9 mouse cellular contexts compared by ENCODE assay signal in genomic region chr17:53578776-53579175, GRCm38 (mm10). TPM values are rescaled to one million over a fixed set of nuclear protein-coding genes. Genes with fewer than 3 reads are reported as not detected.
DNase-seq lines count a peak whose midpoint lies in the region; ATAC-seq and TF ChIP-seq lines count a peak whose summit lies in the region.
"Had no signal": no experiment of that assay in that cellular context is flagged by ENCODE, and none has a peak within 500 bp of the region (broad histone marks: within the 10 kb centered on the region; RNA-seq: fewer than 3 reads in every experiment).

No protein-coding gene starts in this region.

- intact Hi-C loops in heart, adult 2 months (cut with DNase I), result no loop called here

- no peak overlapping the region for H3K4me3 ChIP-seq in heart, adult 2 months
- H3K4me3 ChIP-seq in liver, embryonic 13.5 days (replicated peaks), result no peak overlapping the region
- no peak overlapping the region for H3K4me3 ChIP-seq in hindbrain, embryonic 12.5 days
- H3K4me3 ChIP-seq: erythroblast, embryonic 14.5 days had no signal

- H3K4me1 ChIP-seq in heart, adult 2 months (ENCODE audit: control insufficient read depth, insufficient read depth, low read length), result peaks cover 27% of the 10 kb centered on the region
- H3K4me1 ChIP-seq in liver, embryonic 13.5 days (replicated peaks), result peaks cover 70% of the 10 kb centered on the region
- H3K4me1 ChIP-seq in hindbrain, embryonic 12.5 days, result peaks cover 5% of the 10 kb centered on the region; the same call in 1 of the 2 replicates

- no peaks in the 10 kb centered on the region for H3K27me3 ChIP-seq in heart, adult 2 months (ENCODE audit: control insufficient read depth, insufficient read depth, low read length)
- H3K27me3 ChIP-seq in liver, embryonic 13.5 days, result no peaks in the 10 kb centered on the region
- no peaks in the 10 kb centered on the region for H3K27me3 ChIP-seq in hindbrain, embryonic 12.5 days

- DNase-seq in heart, adult 2 months, result peak; percentile 45 to 50
- DNase-seq in heart, adult 8-10 months (ENCODE audit: low spot score), result no peak
- DNase-seq in B cell, adult 2 months, result peak; percentile 45 to 50
- DNase-seq in cerebellum, postnatal 10 days, result peak; percentile 92 to 93
- no peak for DNase-seq in liver, embryonic 13.5 days
- DNase-seq in c-Kit-positive CD71-positive TER-119-positive erythroid progenitor cells, embryonic 14.5 days (ENCODE audit: low spot score), result no peak

- no peak for TF ChIP-seq CTCF in heart, adult 2 months (IDR thresholded peaks at IDR 0.05)

- peaks cover 39% of the 10 kb centered on the region for H3K36me3 ChIP-seq in heart, adult 2 months (ENCODE audit: control insufficient read depth, insufficient read depth, low read length)
- H3K36me3 ChIP-seq in liver, embryonic 13.5 days, result peaks cover 1% of the 10 kb centered on the region; the same call in 1 of the 2 replicates
- H3K36me3 ChIP-seq in hindbrain, embryonic 12.5 days, result no peaks in the 10 kb centered on the region

- peak; percentile 49 for ATAC-seq in liver, embryonic 13.5 days (ENCODE audit: low read depth)
- ATAC-seq in activated CD4-positive, CD25-positive, alpha-beta regulatory T cell, adult 4 months, result no peak
- ATAC-seq in hindbrain, embryonic 12.5 days (ENCODE audit: low FRiP score), result no peak

- no peaks in the 10 kb centered on the region for H3K9me3 ChIP-seq in liver, embryonic 13.5 days (replicated peaks)
- no peaks in the 10 kb centered on the region for H3K9me3 ChIP-seq in hindbrain, embryonic 12.5 days (replicated peaks)

- no peak for TF ChIP-seq EP300 in heart, adult 2 months (IDR thresholded peaks at IDR 0.05; ENCODE audit: insufficient read depth, low read depth, low read length)

- 57% methylated on average over 9 of the region's 9 CpGs for WGBS in heart, adult 2 months
- 29% methylated on average over 9 of the region's 9 CpGs for WGBS in liver, embryonic 13.5 days (ENCODE audit: insufficient replicate concordance)
- 55% methylated on average over 9 of the region's 9 CpGs for WGBS in hindbrain, embryonic 12.5 days

- peaks cover 11% of the 10 kb centered on the region for H3K79me2 ChIP-seq in heart, adult 2 months (replicated peaks; ENCODE audit: control insufficient read depth, insufficient read depth, low read length)

- no peak for TF ChIP-seq POLR2A in heart, adult 2 months (IDR thresholded peaks at IDR 0.05; ENCODE audit: insufficient read depth, low read depth, low read length)

- H3K9ac ChIP-seq in heart, adult 2 months (ENCODE audit: low read depth, low read length), result no peak overlapping the region; the same call in 1 of the 2 replicates
- H3K9ac ChIP-seq in liver, embryonic 13.5 days, result peak overlapping the region; percentile 11
- no peak overlapping the region for H3K9ac ChIP-seq in hindbrain, embryonic 12.5 days

- peak overlapping the region; percentile 30 for H3K4me2 ChIP-seq in liver, embryonic 13.5 days
- no peak overlapping the region for H3K4me2 ChIP-seq in hindbrain, embryonic 12.5 days (replicated peaks)

- peak overlapping the region; percentile 57 for H3K27ac ChIP-seq in heart, adult 2 months
- H3K27ac ChIP-seq in liver, embryonic 13.5 days, result peak overlapping the region; percentile 51
- H3K27ac ChIP-seq in hindbrain, embryonic 12.5 days, result no peak overlapping the region

RNA-seq across cellular contexts. Expression of gene Kat2b, which starts 12.1 kb away (rescaled TPM):
- total RNA-seq in heart, adult 2 months (2021), result 10 to 100 TPM; 78.7 to 82.9 TPM
- polyA plus RNA-seq in heart, adult 2 months (2012; rRNA removed), result 20.0 and 51.0 TPM in 2 replicates
- total RNA-seq in heart, adult 8-10 months (2022), result 100 to 1,000 TPM in 1 of 4 experiments, 10 to 100 TPM in 3; 78.8 to 106 (median 88.9) TPM
- 4.6 and 5.1 TPM in 2 replicates for polyA plus RNA-seq in liver, embryonic 13.5 days (2015; fragmentation: Nextera tagmentation; extraction: Ambion mirVana)
- polyA plus RNA-seq in activated CD4-positive, CD25-positive, alpha-beta regulatory T cell, adult 4 months (2017; shearing (Covaris generic)), result 10 to 100 TPM; 12.1 to 22.0 TPM
- 5.3 and 5.8 TPM in 2 replicates for polyA plus RNA-seq in hindbrain, embryonic 12.5 days (2016; fragmentation: Nextera tagmentation; extraction: Ambion mirVana)

RNA-seq across cellular contexts. Expression of gene Pp2d1, which starts 39.5 kb away (rescaled TPM):
- not detected for total RNA-seq in heart, adult 2 months (2021)
- not detected in 2 replicates for polyA plus RNA-seq in heart, adult 2 months (2012; rRNA removed)
- total RNA-seq in heart, adult 8-10 months (2022), result not detected
- 0.08 and 0.09 TPM in 2 replicates for polyA plus RNA-seq in liver, embryonic 13.5 days (2015; fragmentation: Nextera tagmentation; extraction: Ambion mirVana)
- 1 to 10 TPM in 1 of 2 experiments, under 1 TPM in 1; 0.47 to 1.2 TPM for polyA plus RNA-seq in activated CD4-positive, CD25-positive, alpha-beta regulatory T cell, adult 4 months (2017; shearing (Covaris generic))
- 0.39 and 0.44 TPM in 2 replicates for polyA plus RNA-seq in hindbrain, embryonic 12.5 days (2016; fragmentation: Nextera tagmentation; extraction: Ambion mirVana)
- polyA plus RNA-seq: erythroblast, embryonic 14.5 days had no signal

Comparison
In these comparisons a context has a peak if more than half of its experiments do, and no peak if none do; other contexts are left out.
1. DNase-seq: peak in heart, adult 2 months (2 of 2), B cell, adult 2 months (2 of 2) and cerebellum, postnatal 10 days (2 of 2); none in heart, adult 8-10 months (single experiment), liver, embryonic 13.5 days (single experiment) and c-Kit-positive CD71-positive TER-119-positive erythroid progenitor cells, embryonic 14.5 days (single experiment).